Mouse (Mus musculus) neural tube, embryonic 12.5 days (tissue): ENCODE data around the gene Tagap. TPM values are rescaled to one million over a fixed set of nuclear protein-coding genes. Genes with fewer than 3 reads are reported as not detected.
"Not testable (repeated sequence)": the region's sequence is repeated elsewhere in the genome, so short reads cannot be mapped to it uniquely, and the experiment has no call there.

Experiments
- ATAC-seq: fragments of 200-750 bp; cut with Nextera tagmentation; 2 replicates; pipeline ENCODE4 v1.8.0; 2017; ENCODE audit warnings: low read depth, mild to moderate bottlenecking, moderate TSS enrichment, moderate library complexity; ENCODE audit not compliant: low FRiP score
- H3K27ac ChIP-seq: fragments of 300-500 bp; sonication (generic); 2 replicates; pipeline ENCODE4 v1.5.1; 2016
- H3K27me3 ChIP-seq: fragments of 300-500 bp; sonication (generic); replicated peaks from 2 replicates; pipeline ENCODE4 v1.6.1; 2016; ENCODE audit warnings: mild to moderate bottlenecking
- H3K36me3 ChIP-seq: fragments of 300-500 bp; sonication (generic); 2 replicates; pipeline ENCODE4 v1.6.1; 2016; ENCODE audit warnings: mild to moderate bottlenecking
- H3K4me1 ChIP-seq: fragments of 300-500 bp; sonication (generic); 2 replicates; pipeline ENCODE4 v1.6.1; 2016
- H3K4me2 ChIP-seq: fragments of 300-500 bp; sonication (generic); replicated peaks from 2 replicates; pipeline ENCODE4 v1.6.1; 2016; ENCODE audit warnings: mild to moderate bottlenecking
- H3K4me3 ChIP-seq: fragments of 300-500 bp; sonication (generic); 2 replicates; pipeline ENCODE4 v1.5.1; 2016
- H3K9ac ChIP-seq: fragments of 300-500 bp; sonication (generic); 2 replicates; pipeline ENCODE4 v1.6.1; 2016; ENCODE audit warnings: mild to moderate bottlenecking
- H3K9me3 ChIP-seq: fragments of 300-500 bp; sonication (generic); 2 replicates; pipeline ENCODE4 v1.6.1; 2016; ENCODE audit warnings: mild to moderate bottlenecking
- WGBS: fragments of 180-500 bp; shearing (Covaris S2); methylation state at CpG from one replicate; pipeline ENCODE4 v1.1.7; 2016; 5-methylcytosine and 5-hydroxymethylcytosine counted together
- polyA plus RNA-seq: library from polyadenylated mRNA; unstranded; fragments of >200 nt; fragmentation: Nextera tagmentation; extraction: Ambion mirVana; gene quantifications from 2 replicates; pipeline ENCODE4 v1.2.1, GENCODE M21; 2016

Gene Tagap
- polyA plus RNA-seq, 1 experiment from 2014 or later, result 0.28 TPM

GRCm38 (mm10) chr17:7918355-7918754 lies 7.4 kb upstream of the Tagap start:
- Histone ChIP-seq H3K9ac (no peak overlapping the region), H3K4me3 (no peak overlapping the region), H3K4me1 (no peaks in the 10 kb centered on the region), H3K4me2 (no peak overlapping the region), H3K9me3 (no peaks in the 10 kb centered on the region), H3K27me3 (no peaks in the 10 kb centered on the region), H3K36me3 (no peaks in the 10 kb centered on the region), H3K27ac (no peak overlapping the region)
- no peak for ATAC-seq
- 82% methylated on average over 2 of the region's 2 CpGs for WGBS

- WGBS, result 73% methylated on average over 2 of the region's 2 CpGs
These were observed 6.6 kb upstream of the Tagap start for GRCm38 (mm10) chr17:7919209-7919608.

GRCm38 (mm10) chr17:7922564-7922963 lies 3.2 kb upstream of the Tagap start:
- no peaks in the 10 kb centered on the region for H3K9me3 ChIP-seq
- ATAC-seq, result no peak
- 72% methylated on average over 5 of the region's 5 CpGs for WGBS
- H3K27ac ChIP-seq, result no peak overlapping the region
- H3K36me3 ChIP-seq, result no peaks in the 10 kb centered on the region
- no peak overlapping the region for H3K4me3 ChIP-seq
- no peak overlapping the region for H3K4me2 ChIP-seq
- H3K9ac ChIP-seq, result no peak overlapping the region
- H3K4me1 ChIP-seq, result no peaks in the 10 kb centered on the region
- no peaks in the 10 kb centered on the region for H3K27me3 ChIP-seq

More at GRCm38 (mm10) chr17:7919209-7919608, 6.6 kb upstream of the Tagap start:
- no peak for ATAC-seq
- H3K27ac ChIP-seq, result no peak overlapping the region
- H3K4me1 ChIP-seq, result no peaks in the 10 kb centered on the region
- H3K4me3 ChIP-seq, result no peak overlapping the region
- no peak overlapping the region for H3K9ac ChIP-seq
- H3K36me3 ChIP-seq, result no peaks in the 10 kb centered on the region
- H3K9me3 ChIP-seq, result no peaks in the 10 kb centered on the region
- H3K27me3 ChIP-seq, result no peaks in the 10 kb centered on the region
- no peak overlapping the region for H3K4me2 ChIP-seq

GRCm38 (mm10) chr17:7924185-7924725 lies 1.5 kb upstream of the Tagap start:
- no peak overlapping the region for H3K4me3 ChIP-seq
- WGBS, result 91% methylated on average over 13 of the region's 13 CpGs
- 0 out of 2 replicates have a peak, but pooled peaks cover 1% of the 10 kb centered on the region for H3K4me1 ChIP-seq
- no peaks in the 10 kb centered on the region for H3K27me3 ChIP-seq
- H3K9me3 ChIP-seq, result no peaks in the 10 kb centered on the region
- no peak overlapping the region for H3K27ac ChIP-seq
- no peak overlapping the region for H3K4me2 ChIP-seq
- no peak for ATAC-seq
- no peaks in the 10 kb centered on the region for H3K36me3 ChIP-seq
- no peak overlapping the region for H3K9ac ChIP-seq

- 75% methylated on average over 24 of the region's 24 CpGs for WGBS
These were observed 2.1 kb downstream of the Tagap start for GRCm38 (mm10) chr17:7927582-7928535.

GRCm38 (mm10) chr17:7928662-7929061 lies 2.9 kb downstream of the Tagap start:
- no peak overlapping the region for H3K4me3 ChIP-seq
- H3K4me1 ChIP-seq, result peaks cover 10% of the 10 kb centered on the region; the same call in 1 of the 2 replicates
- WGBS, result 81% methylated on average over 6 of the region's 6 CpGs
- H3K36me3 ChIP-seq, result no peaks in the 10 kb centered on the region
- ATAC-seq, result no peak
- no peak overlapping the region for H3K9ac ChIP-seq
- H3K27ac ChIP-seq, result no peak overlapping the region
- H3K4me2 ChIP-seq, result no peak overlapping the region
- H3K27me3 ChIP-seq, result no peaks in the 10 kb centered on the region
- H3K9me3 ChIP-seq, result no peaks in the 10 kb centered on the region

More at GRCm38 (mm10) chr17:7927582-7928535, 2.1 kb downstream of the Tagap start:
- H3K9me3 ChIP-seq, result no peaks in the 10 kb centered on the region
- no peak for ATAC-seq
- no peak overlapping the region for H3K4me3 ChIP-seq
- H3K9ac ChIP-seq, result no peak overlapping the region
- H3K4me1 ChIP-seq, result peaks cover 10% of the 10 kb centered on the region; the same call in 1 of the 2 replicates
- no peak overlapping the region for H3K4me2 ChIP-seq
- H3K27me3 ChIP-seq, result no peaks in the 10 kb centered on the region
- H3K27ac ChIP-seq, result no peak overlapping the region
- no peaks in the 10 kb centered on the region for H3K36me3 ChIP-seq

- no peak for ATAC-seq
- Histone ChIP-seq H3K27ac (no peak overlapping the region), H3K4me2 (no peak overlapping the region), H3K4me1 (peaks cover 10% of the 10 kb centered on the region; the same call in 1 of the 2 replicates), H3K27me3 (no peaks in the 10 kb centered on the region), H3K36me3 (no peaks in the 10 kb centered on the region), H3K4me3 (no peak overlapping the region), H3K9ac (no peak overlapping the region), H3K9me3 (no peaks in the 10 kb centered on the region)
- 35% methylated on average over 8 of the region's 8 CpGs for WGBS
These were observed 3.5 kb downstream of the Tagap start for GRCm38 (mm10) chr17:7929279-7929678.

GRCm38 (mm10) chr17:7931096-7931990 lies 5.5 kb downstream of the Tagap start:
- Histone ChIP-seq H3K4me1 (peaks cover 10% of the 10 kb centered on the region; the same call in 1 of the 2 replicates), H3K27me3 (no peaks in the 10 kb centered on the region), H3K27ac (no peak overlapping the region), H3K36me3 (no peaks in the 10 kb centered on the region), H3K4me3 (no peak overlapping the region), H3K9me3 (no peaks in the 10 kb centered on the region), H3K9ac (no peak overlapping the region), H3K4me2 (no peak overlapping the region)
- ATAC-seq, result no peak
- WGBS, result 72% methylated on average over 13 of the region's 13 CpGs

GRCm38 (mm10) chr17:7932121-7932520 lies 6.3 kb downstream of the Tagap start:
- H3K4me2 ChIP-seq, H3K27ac ChIP-seq, H3K36me3 ChIP-seq, H3K4me1 ChIP-seq, ATAC-seq, H3K9me3 ChIP-seq, H3K27me3 ChIP-seq, H3K9ac ChIP-seq, H3K4me3 ChIP-seq: not testable (repeated sequence)
- WGBS, result 77% methylated on average over 7 of the region's 8 CpGs

- no peaks in the 10 kb centered on the region for H3K9me3 ChIP-seq
- no peak overlapping the region for H3K9ac ChIP-seq
- no peak overlapping the region for H3K4me3 ChIP-seq
- H3K4me2 ChIP-seq, result no peak overlapping the region
- ATAC-seq, result no peak
- H3K27ac ChIP-seq, result no peak overlapping the region
- 74% methylated on average over 8 of the region's 8 CpGs for WGBS
- no peaks in the 10 kb centered on the region for H3K4me1 ChIP-seq
- H3K27me3 ChIP-seq, result no peaks in the 10 kb centered on the region
- no peaks in the 10 kb centered on the region for H3K36me3 ChIP-seq
These were observed 13.8 kb downstream of the Tagap start for GRCm38 (mm10) chr17:7939640-7940039.

- Histone ChIP-seq H3K9ac (peak within 1 kb of the TSS; percentile 64), H3K27ac (peak within 1 kb of the TSS; percentile 57; the same call in 1 of the 2 replicates), H3K4me2 (peak within 1 kb of the TSS; percentile 62), H3K4me3 (peak within 1 kb of the TSS; percentile 61)
- peak; percentile 98 for ATAC-seq
- 4% methylated on average over 56 of the region's 58 CpGs for WGBS
- not testable (repeated sequence) for H3K36me3 ChIP-seq, H3K9me3 ChIP-seq, H3K4me1 ChIP-seq, H3K27me3 ChIP-seq
These were observed 19.6 kb downstream of the Tagap start, which contains the start of gene Rsph3a for GRCm38 (mm10) chr17:7945117-7946052. TSS of gene Rsph3a (plus strand) at chr17:7945614.
